Mouse (Mus musculus) gastrocnemius, postnatal 25 days (tissue): ENCODE results near the gene Morc1. TPM values are rescaled to one million over a fixed set of nuclear protein-coding genes. Genes with fewer than 3 reads are reported as not detected.

Experiments
- DNase-seq: peaks from one replicate; pipeline ENCODE4 v3.0.0; 2022
- long read RNA-seq, 2 experiments: library from polyadenylated mRNA; stranded (forward); transcript quantifications; one replicate each; pipeline ENCODE4 v2.0.0; 2021
- total RNA-seq, 2 experiments: library from RNA; stranded (reverse); gene quantifications; 1 replicate in 1 of 2; 2 replicates in 1 of 2; pipeline ENCODE4 v1.2.3; 2021

The Morc1 gene
- under 1 TPM in 1 of 2 experiments, not detected in 1; 0.13 TPM for total RNA-seq
- long read RNA-seq, experiment 1 = 0 reads
- long read RNA-seq, experiment 2 = 0 reads

DNA sequence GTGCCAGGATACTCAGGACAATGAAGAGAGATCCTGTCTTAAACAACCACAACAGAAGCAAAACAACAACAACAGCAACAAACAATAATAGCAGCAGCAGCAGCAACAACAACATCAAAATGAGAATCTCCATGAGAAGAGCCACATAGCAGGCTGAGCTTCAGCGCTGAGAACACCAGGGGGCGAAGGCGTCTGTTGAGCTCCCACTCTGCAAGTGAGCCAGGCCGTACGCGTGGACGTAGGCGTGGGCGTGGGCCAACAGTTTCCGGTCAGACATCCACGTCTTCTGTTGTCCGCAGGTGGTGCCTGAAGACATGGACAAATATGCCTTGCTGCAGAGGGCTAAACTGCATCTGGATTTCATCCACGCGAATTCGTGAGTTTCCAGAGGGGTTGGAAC lies at the start of gene Morc1:
Gene Morc1, plus strand, starts transcription at position 211 of the 400 bp plus-strand sequence.
- DNase-seq = no peak

DNA sequence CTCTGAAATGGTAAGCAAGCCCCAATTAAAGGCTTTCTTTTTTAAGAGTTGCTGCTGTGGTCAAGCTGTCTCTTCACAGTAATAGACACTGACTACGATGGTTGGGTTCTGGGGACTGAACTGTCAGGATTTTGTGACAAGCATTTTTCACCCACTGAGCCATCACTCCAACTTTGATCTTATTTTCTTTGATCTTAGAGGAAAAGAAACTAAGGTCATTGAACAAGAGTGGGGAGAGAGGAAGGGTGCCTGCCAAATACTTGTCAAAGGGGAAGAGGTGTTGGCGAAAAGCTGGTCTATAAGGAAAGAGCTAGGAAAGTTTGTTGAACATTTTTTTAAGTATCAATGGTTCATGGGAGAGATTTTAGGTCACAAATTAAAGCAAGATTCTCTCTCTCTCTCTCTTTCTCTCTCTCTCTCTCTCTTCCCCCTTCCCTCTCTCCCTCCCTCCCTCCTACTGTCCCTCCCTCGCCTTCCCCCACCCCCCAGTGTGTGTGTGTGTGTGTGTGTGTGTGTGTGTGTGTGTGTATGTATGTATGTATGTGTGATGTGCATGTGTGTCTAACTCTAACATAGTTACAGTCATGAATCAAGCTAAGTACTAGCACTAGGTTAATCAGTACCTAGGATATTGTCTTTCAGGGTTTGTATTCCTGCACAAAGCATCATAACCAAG lies 47.3 kb upstream of the Morc1 start:
- DNase-seq = no peak

DNA sequence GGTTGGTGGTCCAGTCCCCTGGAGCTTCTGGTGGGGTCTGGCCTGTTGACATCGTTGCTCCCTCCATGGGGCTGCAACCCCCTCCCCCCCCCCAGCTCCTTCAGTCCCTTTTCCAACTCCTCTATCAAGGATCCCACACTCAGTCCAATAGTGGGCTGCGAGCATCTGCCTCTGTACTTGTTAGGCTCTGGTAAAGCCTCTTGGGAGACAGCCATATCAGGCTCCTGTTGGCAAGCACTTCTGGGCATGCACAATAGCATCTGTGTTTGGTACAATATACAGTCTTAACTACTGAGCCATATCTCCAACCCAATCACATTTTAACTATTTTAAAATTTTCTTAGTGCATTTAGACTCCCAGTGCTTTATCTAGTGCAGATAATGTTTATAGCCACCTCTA lies 44.1 kb upstream of the Morc1 start:
- DNase-seq = no peak

DNA sequence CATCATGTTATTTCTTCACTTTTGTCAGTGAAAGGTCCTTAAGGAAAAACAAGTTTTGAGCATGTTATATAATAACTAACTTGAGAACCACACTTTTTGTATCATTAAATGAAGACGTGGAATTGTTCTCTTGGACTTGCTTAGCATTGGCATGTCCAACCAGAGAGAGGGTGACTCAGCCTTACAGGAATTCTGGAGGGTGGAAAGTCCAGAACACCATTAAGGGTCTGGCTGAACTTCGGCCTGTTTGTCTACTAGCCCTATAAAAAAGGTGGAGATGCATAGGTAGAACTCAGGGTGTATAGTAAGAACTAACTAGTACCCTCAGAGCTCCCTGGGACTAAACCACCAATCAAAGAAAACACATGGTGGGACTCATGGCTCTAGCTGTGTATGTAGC lies 35.8 kb upstream of the Morc1 start:
- DNase-seq = no peak

DNA sequence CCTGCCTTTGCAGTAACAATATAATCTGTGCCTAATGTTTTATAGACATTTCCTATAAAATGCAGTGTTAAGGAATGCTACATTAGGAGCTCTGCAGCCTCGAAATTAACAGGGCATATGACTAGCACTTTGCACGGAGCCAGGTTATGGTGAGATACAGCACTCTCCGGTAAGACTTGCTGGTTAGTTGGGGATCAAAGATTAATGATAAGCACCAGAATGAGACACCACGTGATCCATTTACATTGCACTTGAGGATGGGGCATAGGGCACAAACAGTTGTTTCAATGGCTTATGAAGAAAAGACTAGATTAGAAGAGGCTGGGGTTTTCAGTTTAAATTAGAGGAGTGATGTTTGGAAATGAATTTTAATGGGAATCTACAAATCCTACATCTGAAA lies 28.1 kb upstream of the Morc1 start:
- DNase-seq = no peak

DNA sequence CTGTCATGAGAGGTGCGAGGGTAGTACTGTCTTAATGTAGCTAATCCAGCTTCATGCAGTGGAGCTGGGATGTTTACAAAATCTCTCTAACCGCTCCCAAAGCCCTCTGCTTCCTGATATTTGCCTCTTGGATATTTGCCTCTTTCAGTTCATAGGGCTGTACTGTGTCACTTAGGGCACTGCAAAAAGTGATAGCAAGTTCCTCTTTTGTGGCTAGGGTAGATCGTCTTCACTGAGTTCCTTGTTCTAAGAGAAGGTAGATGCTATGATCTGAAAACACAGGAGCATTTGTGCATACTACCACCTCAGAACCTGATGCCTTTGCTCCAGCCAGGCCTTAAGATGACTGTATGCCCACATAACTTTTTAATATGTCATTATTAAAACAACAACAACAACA lies 27.6 kb upstream of the Morc1 start:
- DNase-seq = no peak

DNA sequence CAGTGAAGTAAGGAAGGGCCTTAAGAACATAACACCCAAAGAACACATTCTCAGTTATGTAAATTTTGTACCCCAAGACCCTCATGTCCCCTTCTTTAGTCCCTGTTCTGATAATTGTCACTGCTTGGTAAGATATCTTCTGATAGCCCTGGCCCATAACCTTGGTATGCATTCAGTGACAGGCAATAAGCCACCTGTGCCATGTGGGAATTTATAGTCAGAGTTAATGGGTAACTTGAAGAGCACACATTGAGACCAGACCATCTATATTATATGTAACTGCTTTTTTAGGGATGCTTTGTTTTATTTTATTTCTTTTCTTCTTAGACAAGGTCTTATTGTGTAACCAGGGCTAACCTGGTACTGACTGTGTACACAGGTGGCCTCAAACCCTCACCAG lies 27.0 kb upstream of the Morc1 start:
- DNase-seq = no peak

DNA sequence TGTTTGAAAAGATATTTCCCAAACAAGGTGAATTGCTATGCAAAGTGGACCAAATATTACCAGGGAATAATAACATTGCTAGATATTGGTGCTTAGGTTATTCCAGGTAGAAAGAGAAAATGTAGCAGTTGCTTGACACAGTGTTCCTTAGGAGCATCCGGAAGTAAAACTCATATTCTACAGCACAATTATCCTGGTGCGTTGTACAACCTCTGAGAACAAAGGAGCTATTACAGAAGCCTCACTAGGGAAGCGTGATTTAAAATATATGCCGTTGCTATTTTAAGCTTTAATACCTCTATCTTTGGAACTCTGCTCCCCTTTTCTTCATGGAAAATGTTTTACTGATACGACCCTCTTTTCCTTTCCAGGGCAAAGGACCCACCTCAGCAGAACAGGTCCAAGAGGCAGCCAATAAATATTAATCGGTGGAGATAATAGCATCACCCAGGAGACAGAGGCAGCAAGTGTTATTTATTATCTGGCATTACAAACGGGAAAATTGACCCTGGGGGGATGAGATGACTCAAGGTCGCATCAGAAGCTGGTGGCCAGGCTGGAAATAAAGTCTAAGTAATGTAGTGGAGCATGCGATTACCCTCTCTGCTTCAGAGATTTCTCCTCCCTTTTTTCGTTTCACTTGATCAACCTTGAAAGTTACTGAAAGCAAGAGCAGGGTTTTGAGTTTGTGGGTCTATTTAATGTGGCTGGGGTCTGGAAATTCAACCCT lies 25.2 kb upstream of the Morc1 start:
- no peak for DNase-seq

DNA sequence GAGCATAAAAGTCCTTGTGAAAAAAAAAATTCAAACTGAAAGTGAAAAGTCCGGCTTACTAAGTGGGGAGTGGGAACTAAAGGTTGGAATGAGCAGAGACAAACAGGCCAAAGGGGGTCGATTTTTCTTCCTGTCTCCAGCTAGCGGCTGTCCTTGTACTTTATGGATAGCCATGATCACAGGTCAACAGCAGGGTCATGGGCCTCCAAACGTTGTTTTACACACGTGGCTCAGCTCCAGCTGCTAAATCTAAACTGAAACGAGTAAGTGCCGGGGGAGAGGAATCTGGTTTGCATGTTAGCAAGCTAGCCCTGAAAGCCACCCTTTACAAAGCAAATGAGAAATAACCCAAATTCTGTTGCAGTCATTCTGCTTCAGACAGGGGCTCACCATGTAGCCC lies 21.5 kb upstream of the Morc1 start:
- no peak for DNase-seq

DNA sequence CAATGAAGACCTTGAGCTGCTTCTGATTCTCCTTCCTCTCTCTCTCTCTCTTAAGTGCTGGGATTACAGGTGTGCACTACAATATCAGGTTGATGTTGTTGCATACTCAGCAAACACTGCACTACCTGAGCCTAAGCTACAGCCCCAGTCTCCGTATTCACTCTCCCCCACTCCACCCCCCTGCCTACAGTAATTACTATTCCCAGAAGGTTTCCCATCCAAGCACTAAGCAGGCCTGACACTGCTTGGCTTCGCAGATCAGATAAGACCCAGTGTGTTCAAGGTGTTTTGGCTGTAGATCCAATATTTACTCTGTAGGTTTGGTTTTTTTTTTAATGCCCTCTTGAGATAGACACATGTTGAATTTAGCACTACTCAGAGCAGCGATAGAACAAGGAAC lies 20.9 kb upstream of the Morc1 start:
- DNase-seq = no peak

DNA sequence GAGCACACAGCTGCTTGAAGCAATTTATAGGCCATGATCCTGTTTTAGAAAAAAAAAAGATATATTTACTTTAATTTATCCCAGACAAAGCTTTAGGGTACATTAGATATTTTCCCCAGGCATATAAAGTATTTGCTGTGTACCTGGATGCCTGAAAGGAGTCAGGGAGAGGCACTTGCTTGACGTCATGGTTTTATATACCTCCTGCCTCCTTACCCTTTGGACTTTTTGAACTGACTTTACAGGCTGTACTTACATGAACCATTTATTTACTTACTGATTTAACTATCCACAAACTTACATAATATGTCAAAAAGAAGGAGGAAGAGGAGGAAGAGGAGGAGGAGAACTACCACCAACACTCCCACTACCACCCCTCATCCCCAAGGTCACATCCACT lies 18.8 kb upstream of the Morc1 start, which contains the start of gene Gm5485:
Gene Gm5485, minus strand, starts transcription at position 171 of the 400 bp plus-strand sequence.
- DNase-seq = no peak

DNA sequence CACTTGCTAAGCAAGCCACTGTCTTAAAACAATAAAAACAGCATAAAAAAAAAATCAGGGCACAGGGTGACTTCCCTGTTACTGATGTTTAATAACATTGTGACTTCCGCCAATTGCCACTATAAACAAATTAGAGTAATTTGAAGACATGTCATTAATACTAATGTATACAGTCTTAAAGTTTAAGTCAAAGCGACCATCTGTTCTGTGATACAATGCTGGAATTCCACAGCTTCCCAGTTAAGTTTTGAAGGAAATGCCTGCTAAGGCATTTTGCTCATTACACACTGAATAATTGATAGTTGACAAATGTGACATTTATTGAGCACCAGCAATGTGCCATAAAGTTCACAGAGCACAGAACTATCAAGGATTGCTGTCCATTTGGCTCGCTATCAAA lies 12.5 kb upstream of the Morc1 start:
- no peak for DNase-seq

DNA sequence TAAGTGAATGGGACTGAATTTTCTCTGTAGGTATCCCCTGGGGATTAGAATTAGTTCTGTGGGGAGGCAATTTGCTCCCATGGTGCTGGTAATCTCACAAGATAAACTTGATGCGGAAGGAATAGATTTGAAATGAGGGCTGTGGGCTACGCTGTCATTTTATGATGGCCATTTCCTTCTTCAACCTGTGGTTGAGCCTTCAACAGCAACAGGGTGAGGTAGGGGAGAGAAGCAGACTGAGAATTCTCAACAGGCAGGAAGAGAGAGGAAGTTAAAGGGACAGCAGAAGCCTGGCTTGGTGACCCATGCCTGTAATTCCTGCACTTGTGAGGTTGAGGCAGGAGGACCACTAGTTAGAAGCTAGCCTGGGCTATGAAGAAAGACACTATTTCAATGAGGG lies 12.0 kb upstream of the Morc1 start:
- DNase-seq = no peak

DNA sequence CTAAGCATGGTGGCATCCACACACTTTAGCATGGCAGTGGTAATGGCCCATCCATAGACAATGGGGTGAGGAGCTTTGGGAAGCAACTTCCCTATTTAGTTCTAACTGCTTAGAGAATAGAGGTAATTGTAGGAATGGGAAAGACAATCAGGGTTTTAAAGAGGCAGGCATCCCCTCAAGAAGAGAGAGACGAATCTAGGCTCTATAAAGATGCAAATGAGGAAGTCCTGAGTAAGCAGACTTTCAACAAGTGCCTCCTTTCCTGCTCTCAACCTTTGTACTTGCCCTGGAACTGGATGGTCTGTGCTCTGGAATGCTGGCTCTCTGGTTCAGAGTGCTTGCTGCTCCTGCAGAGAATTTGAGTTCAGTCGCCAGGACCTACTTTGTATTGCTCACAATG lies 8.5 kb upstream of the Morc1 start:
- no peak for DNase-seq

DNA sequence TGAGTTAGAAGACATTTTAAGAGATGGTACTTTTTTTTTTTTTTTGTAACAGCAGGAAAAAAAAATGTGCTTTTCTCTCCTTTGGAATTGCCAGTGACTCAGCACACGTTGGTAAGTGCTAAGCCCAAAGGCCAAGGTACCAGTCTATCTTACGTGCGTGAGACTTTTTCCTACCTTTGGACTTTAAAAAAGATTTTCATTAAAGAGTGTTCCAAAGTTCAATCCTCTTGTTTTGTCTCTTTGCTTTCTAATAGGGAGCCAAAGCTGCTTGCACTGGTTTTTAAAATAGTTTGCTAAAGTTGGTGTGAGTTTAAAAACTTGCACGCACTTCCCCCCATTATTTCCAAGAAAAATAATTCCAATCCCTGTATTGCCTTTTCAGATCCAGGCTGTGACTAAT lies 7.0 kb upstream of the Morc1 start:
- no peak for DNase-seq

DNA sequence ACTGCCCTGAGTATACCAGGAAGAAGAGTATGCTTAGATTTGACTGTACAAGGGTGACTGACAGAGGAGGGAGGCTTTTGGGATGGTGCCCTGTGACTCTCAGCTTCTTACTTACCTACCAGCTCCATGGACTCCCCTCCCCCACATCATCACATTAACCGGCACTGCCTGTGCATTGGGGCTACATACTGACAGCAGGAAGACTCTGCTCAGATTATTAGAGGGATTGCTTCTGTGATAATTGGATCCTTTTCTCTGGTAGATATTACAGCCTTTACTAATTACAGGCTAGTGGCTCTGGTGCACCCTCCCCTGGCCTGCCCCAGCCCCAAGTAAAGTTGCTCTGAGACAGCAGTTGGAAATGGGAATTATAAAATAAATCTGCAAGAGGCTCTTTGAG lies 1.6 kb upstream of the Morc1 start:
- no peak for DNase-seq

DNA sequence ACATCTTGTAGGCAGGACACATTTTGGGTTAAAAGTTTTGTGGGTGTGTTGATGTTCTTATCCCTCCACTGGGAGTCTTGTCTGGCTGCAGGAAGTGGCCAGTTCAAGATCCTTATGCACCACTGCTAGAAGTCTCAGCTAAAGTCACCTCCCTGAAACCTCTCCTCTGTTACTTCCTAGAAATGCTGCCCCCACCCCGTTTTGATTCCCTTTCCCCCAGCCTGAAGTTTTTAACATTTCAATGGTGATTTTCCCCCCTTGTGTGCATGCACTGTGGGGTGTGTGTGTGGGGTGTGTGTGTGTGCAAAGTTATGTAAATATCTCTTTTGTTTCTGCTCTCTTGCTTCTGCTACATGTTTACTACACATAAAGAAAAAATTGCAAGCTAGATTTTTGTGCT lies 4.4 kb downstream of the Morc1 start:
- no peak for DNase-seq

DNA sequence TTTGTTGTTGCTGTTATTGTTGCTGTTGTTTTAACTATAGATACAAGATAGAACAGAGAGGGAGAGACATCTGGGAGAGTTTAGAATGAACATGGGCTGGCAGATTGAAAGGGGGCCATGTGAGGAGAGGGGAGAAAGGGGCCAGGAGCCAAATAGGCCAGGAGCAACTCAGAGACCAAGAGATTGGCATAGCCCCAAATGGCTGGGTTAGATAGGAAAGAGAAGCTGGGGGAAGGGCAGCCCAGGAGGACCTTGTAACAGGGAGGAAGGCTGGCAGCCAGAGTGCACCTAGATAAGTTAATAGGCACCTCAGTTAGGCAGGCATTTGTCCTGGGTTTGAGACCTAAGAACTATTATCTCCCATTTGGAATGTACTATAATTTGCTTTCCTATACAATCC lies 6.4 kb downstream of the Morc1 start:
- DNase-seq = no peak

DNA sequence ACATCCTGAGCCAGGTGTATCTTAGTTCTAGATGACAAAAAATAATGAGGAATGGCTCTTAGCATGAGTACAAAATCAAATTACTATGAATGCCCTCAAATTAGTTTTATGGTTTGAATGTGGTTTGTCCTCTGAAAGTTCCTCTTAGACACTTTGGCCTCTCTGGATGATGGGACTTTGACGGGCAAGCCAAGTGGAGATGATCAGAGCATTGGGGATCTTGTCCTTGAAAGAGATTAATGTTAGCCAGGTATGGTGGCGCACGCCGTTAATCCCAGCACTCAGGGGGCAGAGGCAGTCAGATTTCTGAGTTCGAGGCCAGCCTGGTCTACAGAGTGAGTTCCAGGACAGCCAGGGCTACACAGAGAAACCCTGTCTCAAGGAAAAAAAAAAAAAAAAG lies 13.6 kb downstream of the Morc1 start:
- no peak for DNase-seq

DNA sequence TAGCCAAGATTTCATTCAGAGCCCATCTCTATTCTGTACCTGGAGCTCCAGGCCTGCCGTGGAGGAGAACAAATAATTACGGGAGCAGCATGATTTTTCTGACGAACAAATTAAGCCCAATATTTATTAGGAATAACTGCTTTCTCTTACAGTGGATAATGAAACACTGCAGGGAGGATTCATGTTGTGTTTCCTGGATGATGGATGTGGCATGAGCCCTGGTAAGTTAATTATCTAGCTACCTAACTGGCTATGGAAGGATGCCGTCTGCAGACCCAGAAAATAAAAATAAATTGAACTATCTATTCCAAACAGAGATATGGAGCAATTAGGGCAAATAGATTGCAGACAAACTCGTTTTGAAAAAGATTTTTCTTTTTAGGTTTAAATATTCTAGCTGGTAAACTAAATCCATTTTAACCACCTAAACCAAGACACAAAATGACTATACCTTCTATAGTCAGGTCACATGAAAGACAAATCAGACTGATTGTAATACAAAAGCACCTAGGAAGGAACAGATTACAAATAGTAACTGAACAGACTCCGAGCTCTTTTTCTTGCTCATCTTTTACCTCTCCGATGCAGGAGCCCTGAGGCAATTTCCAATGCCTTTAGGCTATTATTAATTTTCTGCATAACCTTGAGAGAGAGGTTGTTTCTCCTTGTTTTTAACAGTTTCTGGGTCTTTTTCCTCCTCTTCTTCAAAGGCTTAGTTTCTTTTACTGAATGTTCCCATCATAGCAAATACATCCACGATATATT lies 15.3 kb downstream of the Morc1 start:
- no peak for DNase-seq

DNA sequence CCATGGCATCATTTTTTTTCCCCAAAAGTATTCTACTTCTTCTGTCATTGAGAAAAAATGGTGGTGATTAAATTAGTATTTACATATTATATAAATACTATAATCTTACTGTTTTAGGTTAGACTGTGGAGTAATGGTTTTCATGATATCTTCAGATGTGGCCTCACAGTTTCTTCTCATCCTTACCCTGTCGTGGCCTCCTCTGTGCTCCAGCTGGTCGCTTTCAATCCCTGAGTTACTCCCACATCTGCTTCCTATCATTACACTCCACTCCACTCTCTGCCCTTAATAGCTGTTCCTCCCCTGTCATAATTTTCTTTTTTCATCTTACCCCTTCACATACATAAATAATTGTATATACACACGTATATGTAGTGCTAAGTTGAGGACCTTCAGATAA lies 22.2 kb downstream of the Morc1 start:
- no peak for DNase-seq

DNA sequence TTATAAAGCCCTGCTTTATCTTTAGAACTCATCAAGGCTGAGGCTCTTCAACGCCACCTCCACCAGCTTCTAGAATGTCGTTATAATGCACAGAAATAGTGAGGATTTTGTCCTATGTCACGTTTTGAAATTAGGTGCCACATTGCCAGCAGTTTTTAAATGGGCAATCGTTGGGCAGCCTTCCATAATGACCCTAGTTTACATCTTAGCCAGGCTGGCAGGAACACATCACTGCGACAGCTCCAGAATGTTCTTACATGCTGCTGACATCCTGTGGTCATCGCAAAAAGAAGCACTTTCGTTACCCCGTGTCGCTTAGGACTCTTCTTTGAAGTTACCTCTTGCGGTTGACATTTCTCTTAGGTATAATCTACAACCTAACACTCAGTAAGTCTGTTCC lies 42.4 kb downstream of the Morc1 start:
- no peak for DNase-seq
